Mouse (Mus musculus) skeletal muscle tissue, adult 2 months (tissue): Measurements from ENCODE around the gene Btbd35f17.
"Not testable (repeated sequence)": the region's sequence is repeated elsewhere in the genome, so short reads cannot be mapped to it uniquely, and the experiment has no call there.

ENCODE experiments used
- DNase-seq: peaks from one replicate; pipeline ENCODE4 v3.0.0-alpha.2; 2012; ENCODE audit warnings: low read depth, low spot score

The Btbd35f17 gene

GRCm38 (mm10) chrX:4370336-4370735 lies at the start of gene Btbd35f17:
TSS of gene Btbd35f17 (plus strand) at chrX:4370636.
- not testable (repeated sequence) for DNase-seq
